Mouse (Mus musculus): ENCODE measurements at regions not wholly inside any gene's neighbourhood (a gene's known extent, or its start where the extent isn't known, plus 50 kb on each side); places are given as distances from the start of the nearest gene placed in this dataset.
A peak's percentile ranks its signal among the peaks of the same experiment; 100 is the strongest.

GRCm38 (mm10) chr13:60007031-60007430, 170.1 kb downstream of the Gas1 start:
- H3K27ac ChIP-seq (ENCODE audit: low read depth, low read length), result no peak overlapping the region
- H3K9me3 ChIP-seq (ENCODE audit: low read length), result no peaks in the 10 kb centered on the region
- TF ChIP-seq CTCF (IDR thresholded peaks at IDR 0.05; ENCODE audit: low read depth), result no peak
- H3K9ac ChIP-seq, result no peak overlapping the region
- WGBS, result 76% methylated on average over 4 of the region's 4 CpGs
- H3K4me2 ChIP-seq (ENCODE audit: low read depth), result no peak overlapping the region
- no peaks in the 10 kb centered on the region for H3K27me3 ChIP-seq (ENCODE audit: insufficient read depth, low read length)
- DNase-seq (no peak), ATAC-seq (no peak)
- H3K36me3 ChIP-seq (ENCODE audit: insufficient read depth), result no peaks in the 10 kb centered on the region
- H3K4me1 ChIP-seq (ENCODE audit: insufficient read depth), result no peaks in the 10 kb centered on the region
- H3K4me3 ChIP-seq (ENCODE audit: low read depth, low read length), result no peak overlapping the region

GRCm38 (mm10) chr13:60004611-60005010, 172.6 kb downstream of the Gas1 start:
- Histone ChIP-seq H3K9ac (no peak overlapping the region), H3K4me3 (ENCODE audit: low read depth, low read length) (no peak overlapping the region), H3K4me1 (ENCODE audit: insufficient read depth) (peaks cover 9% of the 10 kb centered on the region; the same call in 1 of the 2 replicates), H3K36me3 (ENCODE audit: insufficient read depth) (no peaks in the 10 kb centered on the region), H3K27ac (ENCODE audit: low read depth, low read length) (no peak overlapping the region), H3K4me2 (ENCODE audit: low read depth) (no peak overlapping the region), H3K9me3 (ENCODE audit: low read length) (no peaks in the 10 kb centered on the region), H3K27me3 (ENCODE audit: insufficient read depth, low read length) (no peaks in the 10 kb centered on the region)
- DNase-seq (no peak), ATAC-seq (no peak)
- 85% methylated on average over 2 of the region's 2 CpGs for WGBS
- TF ChIP-seq CTCF (IDR thresholded peaks at IDR 0.05; ENCODE audit: low read depth), result no peak

- no peak overlapping the region for H3K4me3 ChIP-seq (ENCODE audit: low read depth, low read length)
- 83% methylated on average over 8 of the region's 8 CpGs for WGBS
- no peak overlapping the region for H3K27ac ChIP-seq (ENCODE audit: low read depth, low read length)
- no peak for DNase-seq
- no peaks in the 10 kb centered on the region for H3K27me3 ChIP-seq (ENCODE audit: insufficient read depth, low read length)
- no peak overlapping the region for H3K4me2 ChIP-seq (ENCODE audit: low read depth)
- no peaks in the 10 kb centered on the region for H3K36me3 ChIP-seq (ENCODE audit: insufficient read depth)
- H3K9ac ChIP-seq, result no peak overlapping the region
- no peak for TF ChIP-seq CTCF (IDR thresholded peaks at IDR 0.05; ENCODE audit: low read depth)
- peaks cover 9% of the 10 kb centered on the region; the same call in 1 of the 2 replicates for H3K4me1 ChIP-seq (ENCODE audit: insufficient read depth)
- no peak for ATAC-seq
- H3K9me3 ChIP-seq (ENCODE audit: low read length), result no peaks in the 10 kb centered on the region
These were observed 175.1 kb downstream of the Gas1 start for GRCm38 (mm10) chr13:60002098-60002497.

GRCm38 (mm10) chr13:60001637-60002036, 175.5 kb downstream of the Gas1 start:
- Histone ChIP-seq H3K27ac (ENCODE audit: low read depth, low read length) (no peak overlapping the region), H3K4me2 (ENCODE audit: low read depth) (no peak overlapping the region), H3K4me3 (ENCODE audit: low read depth, low read length) (no peak overlapping the region), H3K4me1 (ENCODE audit: insufficient read depth) (peaks cover 9% of the 10 kb centered on the region; the same call in 1 of the 2 replicates), H3K27me3 (ENCODE audit: insufficient read depth, low read length) (no peaks in the 10 kb centered on the region), H3K9ac (no peak overlapping the region), H3K36me3 (ENCODE audit: insufficient read depth) (no peaks in the 10 kb centered on the region), H3K9me3 (ENCODE audit: low read length) (no peaks in the 10 kb centered on the region)
- ATAC-seq, result no peak
- DNase-seq, result no peak
- WGBS, result 28% methylated on average over 4 of the region's 4 CpGs
- no peak for TF ChIP-seq CTCF (IDR thresholded peaks at IDR 0.05; ENCODE audit: low read depth)

DNA sequence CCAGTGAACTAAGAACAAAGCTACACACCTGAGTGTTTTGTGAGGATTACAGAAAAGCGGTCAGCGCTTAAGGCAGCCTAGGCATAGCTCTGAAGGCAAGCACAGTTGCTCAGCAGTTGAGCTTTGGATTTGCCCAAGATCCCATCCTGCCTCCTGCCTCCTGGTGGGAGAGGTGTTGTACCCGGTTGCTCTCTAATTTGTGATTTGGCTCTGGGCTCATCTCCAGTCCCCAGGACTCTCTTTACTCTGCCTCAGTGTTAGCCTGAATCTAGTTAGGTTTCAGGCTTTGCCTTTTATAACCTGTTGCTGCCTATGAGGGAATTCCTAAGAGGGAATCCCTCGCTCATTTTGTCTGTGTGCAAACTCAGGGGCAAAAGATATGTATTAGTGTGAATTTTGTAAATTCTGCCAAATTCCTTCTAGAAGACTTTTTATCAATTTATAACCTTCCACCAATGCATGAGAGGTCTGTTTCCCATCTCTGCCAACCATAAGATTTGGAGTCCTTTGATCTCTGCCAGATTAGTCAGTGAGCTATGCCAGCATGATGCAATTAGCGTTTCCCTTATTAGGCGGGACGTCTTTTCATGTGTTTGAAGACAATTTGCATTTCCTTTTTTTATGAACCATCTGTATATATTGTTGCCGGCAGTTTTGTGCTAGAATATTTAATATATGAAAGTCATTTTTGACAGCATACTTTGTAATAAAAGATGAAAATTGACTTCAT, 176.4 kb downstream of the Gas1 start:
- no peak for TF ChIP-seq CTCF (IDR thresholded peaks at IDR 0.05; ENCODE audit: low read depth)
- Histone ChIP-seq H3K9me3 (ENCODE audit: low read length) (no peaks in the 10 kb centered on the region), H3K27ac (ENCODE audit: low read depth, low read length) (no peak overlapping the region), H3K27me3 (ENCODE audit: insufficient read depth, low read length) (no peaks in the 10 kb centered on the region), H3K4me3 (ENCODE audit: low read depth, low read length) (no peak overlapping the region), H3K4me1 (ENCODE audit: insufficient read depth) (peaks cover 9% of the 10 kb centered on the region; the same call in 1 of the 2 replicates), H3K36me3 (ENCODE audit: insufficient read depth) (no peaks in the 10 kb centered on the region), H3K9ac (no peak overlapping the region), H3K4me2 (ENCODE audit: low read depth) (no peak overlapping the region)
- WGBS, result 16% methylated on average over 8 of the region's 8 CpGs
- peak; percentile 56; the same call in 1 of the 2 replicates for ATAC-seq
- DNase-seq, result peak; percentile 70

DNA sequence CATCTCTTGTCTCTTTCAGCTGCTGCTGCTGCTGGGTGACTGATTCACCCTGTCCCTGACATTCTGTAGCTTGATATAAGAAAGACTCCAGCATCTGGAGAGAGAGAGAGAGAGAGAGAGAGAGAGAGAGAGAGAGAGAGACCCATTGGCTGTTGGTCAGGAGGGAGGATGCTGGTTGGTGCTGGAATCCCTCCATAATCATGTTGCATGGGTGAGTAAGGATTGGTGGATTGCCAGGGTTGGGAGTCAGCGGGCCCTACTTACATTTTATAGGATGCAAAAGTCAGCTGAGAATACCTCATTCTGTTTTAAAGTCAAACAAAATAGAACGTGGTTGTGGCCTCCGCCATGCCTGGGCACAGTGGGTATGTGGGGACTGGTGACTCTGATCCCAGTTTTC, 174.5 kb upstream of the Tut7 start:
- DNase-seq (no peak), ATAC-seq (no peak)
- H3K36me3 ChIP-seq (ENCODE audit: insufficient read depth), result no peaks in the 10 kb centered on the region

GRCm38 (mm10) chr13:59996146-59996814, 173.3 kb upstream of the Tut7 start:
- TF ChIP-seq CTCF (IDR thresholded peaks at IDR 0.05; ENCODE audit: low read depth), result no peak
- Histone ChIP-seq H3K4me2 (ENCODE audit: low read depth) (no peak overlapping the region), H3K9ac (no peak overlapping the region), H3K9me3 (ENCODE audit: low read length) (no peaks in the 10 kb centered on the region), H3K4me3 (ENCODE audit: low read depth, low read length) (no peak overlapping the region), H3K36me3 (ENCODE audit: insufficient read depth) (no peaks in the 10 kb centered on the region), H3K27ac (ENCODE audit: low read depth, low read length) (no peak overlapping the region), H3K27me3 (ENCODE audit: insufficient read depth, low read length) (no peaks in the 10 kb centered on the region), H3K4me1 (ENCODE audit: insufficient read depth) (peaks cover 7% of the 10 kb centered on the region; the same call in 1 of the 2 replicates)
- DNase-seq (no peak), ATAC-seq (0 out of 2 replicates have a peak, but pooled peaks have one; percentile 18)
- 73% methylated on average over 13 of the region's 13 CpGs for WGBS

More for the DNA sequence above, 174.5 kb upstream of the Tut7 start:
- H3K9ac ChIP-seq, result no peak overlapping the region
- no peak overlapping the region for H3K27ac ChIP-seq (ENCODE audit: low read depth, low read length)
- H3K4me3 ChIP-seq (ENCODE audit: low read depth, low read length), result no peak overlapping the region
- no peak overlapping the region for H3K4me2 ChIP-seq (ENCODE audit: low read depth)
- H3K27me3 ChIP-seq (ENCODE audit: insufficient read depth, low read length), result no peaks in the 10 kb centered on the region
- TF ChIP-seq CTCF (IDR thresholded peaks at IDR 0.05; ENCODE audit: low read depth), result no peak
- H3K4me1 ChIP-seq (ENCODE audit: insufficient read depth), result peaks cover 9% of the 10 kb centered on the region; the same call in 1 of the 2 replicates
- H3K9me3 ChIP-seq (ENCODE audit: low read length), result no peaks in the 10 kb centered on the region
- 89% methylated on average over 3 of the region's 3 CpGs for WGBS
